ENCODE assay signal across 9 mouse cellular contexts in genomic region chr16:11980764-11981163, GRCm38 (mm10). TPM values are rescaled to one million over a fixed set of nuclear protein-coding genes. Genes with fewer than 3 reads are reported as not detected.
DNase-seq lines count a peak whose midpoint lies in the region; TF ChIP-seq lines count a peak whose summit lies in the region.
"Had no signal": no experiment of that assay in that cellular context is flagged by ENCODE, and none has a peak within 500 bp of the region (broad histone marks: within the 10 kb centered on the region; RNA-seq: fewer than 3 reads in every experiment).

No protein-coding gene starts in this region.

- H3K27ac ChIP-seq in spleen, adult 2 months (ENCODE audit: insufficient read depth, low read length), result no peak overlapping the region
- H3K27ac ChIP-seq: limb, embryonic 15.5 days had no signal

- H3K4me1 ChIP-seq in spleen, adult 2 months (ENCODE audit: control insufficient read depth, insufficient read depth, insufficient read length), result no peaks in the 10 kb centered on the region

- no peaks in the 10 kb centered on the region for H3K36me3 ChIP-seq in spleen, adult 2 months (ENCODE audit: control insufficient read depth, insufficient read depth, low read length)
- H3K36me3 ChIP-seq: limb, embryonic 15.5 days had no signal

- TF ChIP-seq CTCF in spleen, adult 2 months (IDR thresholded peaks at IDR 0.05; ENCODE audit: extremely low read depth, insufficient read depth, insufficient read length, insufficient replicate concordance), result peak; percentile 3; the same call in 1 of the 2 replicates

- TF ChIP-seq POLR2A in spleen, adult 2 months (IDR thresholded peaks at IDR 0.05; ENCODE audit: low read depth, low read length), result no peak

- H3K4me3 ChIP-seq in spleen, adult 2 months (ENCODE audit: extremely low read depth, insufficient read depth, insufficient read length), result no peak overlapping the region
- H3K4me3 ChIP-seq: limb, embryonic 15.5 days had no signal

- H3K27me3 ChIP-seq in spleen, adult 2 months (ENCODE audit: control insufficient read depth, insufficient read depth, low read length), result peaks cover 11% of the 10 kb centered on the region

- peak; percentile 12 for DNase-seq in gastrocnemius, adult 18-20 months (ENCODE audit: low spot score)
- DNase-seq in gastrocnemius, postnatal 36 days, result no peak
- DNase-seq in spleen, adult 2 months (ENCODE audit: low read depth in 1 of 2, low spot score in 2 of 2), result no peak
- DNase-seq in spleen, postnatal 14 days (ENCODE audit: low spot score in 2 of 2), result no peak
- DNase-seq in fibroblast of lung, adult 2 months (ENCODE audit: low read depth), result peak; percentile 0
- peak; percentile 69 for DNase-seq in left cerebral cortex, adult 18-20 months (ENCODE audit: low spot score in 2 of 2)
- DNase-seq in right cerebral cortex, postnatal 4 days, result peak; percentile 53
- DNase-seq in yolk sac, embryonic 10.5 days (ENCODE audit: low spot score), result no peak

- 28% methylated on average over 3 of the region's 3 CpGs for WGBS in spleen, adult 2 months

- intact Hi-C loops in gastrocnemius, postnatal 36 days (cut with DNase I), result loop anchor here (5.0 kb wide), 1 partner anchor 222 kb away; no protein-coding TSS in a partner anchor

RNA-seq across cellular contexts. Expression of gene Shisa9, which starts 3.1 kb away (rescaled TPM):
- total RNA-seq in gastrocnemius, adult 18-20 months (2021), result not detected
- not detected for total RNA-seq in gastrocnemius, postnatal 36 days (2021)
- polyA plus RNA-seq in spleen, adult 2 months (2012; rRNA removed), result 0.05 and 0.16 TPM in 2 replicates
- total RNA-seq in left cerebral cortex, adult 18-20 months (2021), result 10 to 100 TPM; 55.6 to 58.7 TPM

Comparison
In these comparisons a context has a peak if more than half of its experiments do, and no peak if none do; other contexts are left out.
1. DNase-seq: peak in gastrocnemius, adult 18-20 months (single experiment), fibroblast of lung, adult 2 months (single experiment), left cerebral cortex, adult 18-20 months (2 of 2) and right cerebral cortex, postnatal 4 days (single experiment); none in gastrocnemius, postnatal 36 days (0 of 2), spleen, adult 2 months (0 of 2), spleen, postnatal 14 days (0 of 2) and yolk sac, embryonic 10.5 days (single experiment).
2. RNA of gene Shisa9, which starts 3.1 kb away (total RNA-seq): 55.6 to 58.7 TPM in left cerebral cortex, adult 18-20 months; not detected in gastrocnemius, adult 18-20 months and not detected in gastrocnemius, postnatal 36 days; every median in the first group is over 10 times any median in the second.